Mouse (Mus musculus): ENCODE measurements at regions not wholly inside any gene's neighbourhood (a gene's known extent, or its start where the extent isn't known, plus 50 kb on each side); places are given as distances from the start of the nearest gene placed in this dataset.

DNA sequence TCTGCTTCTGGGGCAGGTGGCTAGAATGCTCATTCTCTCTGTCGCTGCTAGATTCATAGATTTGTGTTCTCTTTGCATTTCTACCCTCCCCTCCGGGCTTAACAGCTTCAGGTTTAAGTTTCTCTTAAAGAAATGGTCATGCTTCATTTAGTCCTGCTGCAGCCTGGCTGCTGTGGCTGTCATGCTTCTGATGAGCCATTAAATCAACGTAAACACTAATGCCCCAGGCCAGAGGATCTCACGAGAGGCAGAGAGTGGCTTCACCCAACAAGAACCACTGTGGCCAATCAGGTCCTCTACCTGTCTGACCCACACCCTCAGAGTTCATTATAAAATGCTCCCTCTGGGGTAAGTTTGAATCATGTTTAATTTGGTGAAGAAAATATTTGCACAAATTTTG lies 173.0 kb upstream of the Zbtb20 start:
- DNase-seq (ENCODE audit: extremely low spot score in 1 of 2, low spot score in 1 of 2), result no peak

DNA sequence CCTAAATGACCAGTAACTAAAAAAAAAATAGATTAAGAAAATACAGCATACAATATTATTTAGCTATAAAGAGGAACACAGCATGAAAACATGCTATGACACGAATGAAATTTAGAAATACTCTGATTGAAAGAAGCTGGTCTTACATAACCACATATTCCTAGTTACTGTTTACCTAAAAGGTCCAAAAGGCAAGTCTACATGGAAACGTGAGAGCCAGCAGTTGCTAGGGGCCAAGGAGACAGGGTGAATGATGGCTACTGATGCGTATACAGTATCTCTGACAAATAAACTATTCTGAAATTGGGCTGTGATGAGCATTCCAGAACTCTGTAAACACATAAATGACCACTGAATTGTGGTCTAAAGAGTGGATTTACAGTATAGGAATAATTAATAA lies 194.5 kb upstream of the Zbtb20 start:
- DNase-seq (ENCODE audit: extremely low spot score in 1 of 2, low spot score in 1 of 2), result no peak

DNA sequence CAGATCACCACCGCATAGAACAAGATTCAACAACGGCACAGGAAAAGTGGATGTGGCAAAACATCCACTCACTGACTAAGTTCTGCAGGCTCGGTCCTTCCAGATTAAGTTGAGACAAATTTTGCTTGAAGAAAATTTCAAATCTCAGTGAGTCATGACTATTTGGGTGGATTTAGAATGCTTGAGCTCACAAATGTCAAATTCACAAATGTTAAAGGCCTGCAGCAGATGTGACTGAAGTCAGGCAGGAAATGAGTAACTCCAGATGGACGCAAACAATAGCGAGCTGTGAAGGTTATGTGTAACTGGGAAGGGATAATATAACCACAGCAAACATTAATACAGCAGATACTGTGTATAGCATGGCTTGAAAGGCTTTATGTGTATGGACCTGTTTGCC lies 198.5 kb upstream of the Zbtb20 start:
- DNase-seq (ENCODE audit: extremely low spot score in 1 of 2, low spot score in 1 of 2), result no peak

DNA sequence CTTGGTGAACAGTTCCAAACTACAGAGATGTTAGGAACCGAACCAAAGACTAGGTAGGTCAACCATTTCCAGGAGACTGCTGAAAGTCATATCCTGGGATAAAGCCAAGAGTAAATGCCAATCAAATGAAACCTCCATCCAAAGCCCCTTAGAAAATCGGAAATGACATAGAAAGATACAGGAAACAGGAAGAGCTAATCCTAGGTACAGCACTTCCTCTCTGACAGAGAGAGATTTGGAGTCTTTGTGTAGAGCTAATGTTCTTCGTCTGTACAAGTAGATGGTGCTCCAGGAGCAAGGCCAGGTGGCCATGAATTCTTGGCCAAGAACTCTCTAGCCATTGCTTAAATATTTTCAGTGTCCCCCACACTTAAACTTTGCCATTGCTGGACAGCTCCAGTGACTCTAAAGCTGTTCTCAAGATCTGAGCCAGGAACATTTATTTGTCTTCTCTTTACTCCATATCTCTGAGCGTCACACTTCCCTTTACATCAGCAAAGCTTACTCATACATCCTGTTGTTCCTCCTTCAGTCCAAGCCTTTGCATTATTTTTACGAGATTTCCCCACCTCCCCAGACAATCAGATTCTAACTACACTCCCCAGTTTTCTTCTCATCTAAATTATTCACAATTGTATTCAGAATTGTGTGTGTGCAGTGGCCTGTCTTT lies 199.1 kb upstream of the Zbtb20 start:
- DNase-seq (ENCODE audit: extremely low spot score in 1 of 2, low spot score in 1 of 2), result no peak

DNA sequence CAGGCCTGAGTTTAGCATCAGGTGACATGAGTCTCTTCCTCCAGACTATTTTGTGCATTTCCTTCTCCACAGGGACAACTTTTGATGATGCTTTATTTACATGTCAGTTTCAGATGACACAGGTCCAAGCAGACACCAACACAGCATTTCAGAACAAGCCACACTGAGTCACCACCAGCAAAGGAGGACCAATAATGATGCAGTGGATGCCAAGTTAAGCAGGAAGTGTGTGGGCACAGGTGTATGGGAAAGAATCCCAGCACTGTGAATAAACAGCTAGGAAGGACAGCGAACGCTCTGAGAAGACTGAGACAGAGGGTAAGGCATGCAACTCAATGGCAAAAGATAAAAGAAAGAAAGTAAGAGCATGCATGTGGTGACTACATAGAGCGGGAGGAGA lies 200.7 kb upstream of the Zbtb20 start:
- no peak for DNase-seq (ENCODE audit: extremely low spot score in 1 of 2, low spot score in 1 of 2)

DNA sequence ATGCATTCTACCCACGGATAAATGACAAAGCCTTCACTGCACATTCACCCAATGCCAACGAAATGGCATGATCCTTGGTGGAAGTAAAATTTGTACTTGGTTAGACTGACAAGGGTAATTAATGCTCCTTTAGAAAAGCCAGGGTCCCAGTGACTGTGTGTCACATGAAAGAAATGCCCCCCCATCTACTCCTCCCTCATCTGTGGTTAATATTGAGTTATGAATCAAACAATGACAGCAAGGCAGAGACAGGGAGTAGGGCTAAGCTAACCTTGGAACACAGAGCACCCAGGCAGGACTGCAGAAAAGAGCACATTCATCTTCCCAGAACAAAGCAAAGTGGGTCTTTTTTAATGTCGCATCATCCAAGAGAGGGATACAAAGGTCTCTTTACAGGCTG lies 209.1 kb upstream of the Zbtb20 start:
- DNase-seq (ENCODE audit: extremely low spot score in 1 of 2, low spot score in 1 of 2), result no peak

DNA sequence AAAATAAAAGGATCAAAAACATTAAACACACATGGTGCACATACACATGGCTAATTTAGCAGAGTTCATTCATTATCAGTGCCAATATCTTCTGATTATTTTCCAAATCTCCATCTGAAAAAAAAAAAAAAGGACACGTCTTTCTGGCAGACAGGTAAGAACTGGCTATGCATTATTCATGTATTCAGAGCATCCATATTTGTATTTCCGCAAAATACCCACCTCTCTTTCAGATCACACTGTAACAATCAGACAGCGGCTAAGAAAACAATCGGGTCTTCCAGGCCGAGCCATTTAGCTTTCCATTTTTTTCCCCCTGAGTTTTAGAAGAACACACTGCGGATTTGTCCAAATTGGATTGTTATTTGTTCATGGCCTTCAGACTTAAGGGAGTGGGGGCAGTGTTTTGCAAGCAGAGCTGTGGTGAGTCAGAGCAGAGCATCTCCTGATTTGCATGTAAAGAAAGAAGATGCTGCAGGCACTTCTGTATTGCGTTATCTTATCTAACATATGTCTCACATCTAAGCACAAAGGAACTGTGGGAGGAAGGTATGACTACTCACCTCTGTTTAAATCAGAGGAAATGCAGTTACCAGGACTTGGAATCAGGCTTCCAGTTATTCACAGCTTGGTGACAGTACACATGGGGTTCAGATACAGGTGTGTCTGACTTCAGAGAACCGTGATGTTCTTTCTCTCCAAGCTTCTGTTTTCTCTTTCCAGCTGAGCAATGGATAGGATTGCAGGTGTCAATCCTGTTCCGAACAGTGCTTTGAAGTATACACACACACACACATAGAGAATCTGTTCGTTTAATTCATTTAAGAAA lies 223.6 kb upstream of the Zbtb20 start:
- DNase-seq (ENCODE audit: extremely low spot score in 1 of 2, low spot score in 1 of 2), result no peak

DNA sequence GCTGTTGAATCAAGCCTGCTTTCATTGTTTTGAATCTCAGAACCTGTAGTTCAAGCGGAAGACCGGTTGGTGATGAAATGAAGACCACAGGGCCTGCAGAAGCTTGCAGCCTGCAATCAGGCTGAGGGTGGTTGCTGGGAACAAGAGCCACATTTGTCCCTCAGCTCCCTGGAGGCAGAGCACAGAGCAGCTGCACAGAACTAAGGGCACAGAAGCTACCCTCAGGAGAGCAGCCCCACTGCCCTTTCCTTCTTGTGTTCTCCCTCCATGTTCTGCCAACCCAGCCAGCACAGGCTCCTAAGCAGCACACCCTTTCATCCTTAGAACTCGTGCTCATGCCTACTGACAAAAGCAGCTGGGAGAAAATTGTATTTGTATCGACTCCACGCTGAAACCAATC lies 225.9 kb upstream of the Zbtb20 start:
- DNase-seq (ENCODE audit: extremely low spot score in 1 of 2, low spot score in 1 of 2), result no peak

DNA sequence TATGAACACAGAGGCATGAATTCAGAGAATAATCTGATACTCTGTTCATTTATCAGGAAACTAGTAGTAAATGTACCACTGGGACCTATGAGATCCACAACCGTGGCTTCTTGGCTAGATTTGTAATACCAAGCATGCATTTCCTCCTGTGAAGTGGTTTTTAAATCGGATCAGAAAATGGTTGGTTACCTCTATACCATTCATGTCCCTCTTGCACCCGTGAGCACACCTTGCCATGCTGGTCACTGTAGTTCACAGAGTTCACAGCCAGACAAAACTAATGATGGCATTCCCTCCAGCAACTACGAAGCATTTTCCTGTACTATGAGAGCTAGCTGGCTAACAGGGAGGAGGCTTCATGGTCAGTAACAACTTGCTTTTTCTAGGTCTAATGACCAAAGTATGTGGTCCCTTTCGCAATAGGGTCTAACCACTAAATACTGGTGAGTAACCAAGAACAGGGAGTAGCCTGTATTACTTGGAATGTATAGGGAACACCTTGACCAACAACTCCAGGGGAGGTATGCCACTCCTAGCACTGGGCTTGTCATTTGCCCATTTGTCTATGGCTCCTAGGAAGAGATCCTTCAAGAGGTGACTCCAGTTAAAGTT lies 227.0 kb upstream of the Zbtb20 start:
- no peak for DNase-seq (ENCODE audit: extremely low spot score in 1 of 2, low spot score in 1 of 2)

DNA sequence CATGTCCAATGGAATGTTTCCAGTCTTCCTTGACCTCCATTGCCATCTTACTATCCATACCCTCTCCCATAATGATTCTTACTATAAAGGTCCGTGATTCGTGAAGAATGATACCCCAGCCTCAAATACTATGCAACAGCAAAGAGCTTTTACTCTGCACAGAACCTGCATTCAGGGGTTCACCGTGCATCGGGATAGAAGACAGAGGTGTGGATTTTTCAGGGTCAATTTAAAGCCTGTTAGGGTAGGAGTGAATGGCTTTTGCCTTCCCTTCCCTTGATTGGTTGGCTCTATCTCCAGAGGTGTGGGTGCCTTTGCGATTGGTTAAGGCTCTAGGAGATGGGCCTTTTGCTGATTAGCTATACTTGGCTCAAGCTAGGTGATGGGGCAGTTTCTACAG lies 227.9 kb upstream of the Zbtb20 start:
- no peak for DNase-seq (ENCODE audit: extremely low spot score in 1 of 2, low spot score in 1 of 2)

DNA sequence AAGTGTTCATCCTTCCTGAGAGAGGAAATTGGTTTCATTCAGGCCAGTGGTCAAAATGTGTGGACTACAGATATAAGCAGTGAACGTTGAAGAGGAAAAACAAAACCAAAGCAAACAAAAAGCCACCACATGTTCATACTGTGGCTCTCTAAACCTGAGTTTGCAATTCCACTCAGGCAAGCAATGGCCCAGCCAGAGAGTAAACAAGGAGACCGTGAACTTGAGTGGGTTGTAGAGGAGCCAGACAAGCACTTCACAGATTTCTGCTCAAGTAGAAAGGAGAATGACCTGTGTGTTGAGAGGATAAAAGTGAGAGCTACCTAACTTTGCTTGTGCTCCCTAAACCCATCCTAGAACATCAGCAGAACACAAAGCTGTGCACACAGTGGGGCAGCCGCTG lies 239.9 kb upstream of the Zbtb20 start:
- DNase-seq (ENCODE audit: extremely low spot score in 1 of 2, low spot score in 1 of 2), result no peak

DNA sequence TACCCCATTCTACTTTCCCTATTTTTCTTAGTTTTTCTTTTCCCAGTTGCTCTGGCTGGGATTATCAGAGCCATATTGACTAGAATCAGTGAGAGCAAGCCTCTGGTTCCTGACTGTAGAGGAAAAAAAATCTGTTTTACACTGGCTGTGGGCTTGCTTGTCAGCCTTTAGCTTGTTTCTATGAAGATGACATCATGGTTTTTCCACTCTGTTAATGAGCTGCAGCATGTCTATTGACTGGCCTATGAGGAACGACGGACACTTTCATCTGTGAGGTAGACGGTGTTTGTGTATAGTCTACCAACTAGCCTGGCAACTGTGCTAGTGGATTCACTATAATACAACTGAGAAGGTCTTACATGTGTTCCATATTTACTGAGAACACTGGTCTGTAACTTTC lies 248.0 kb upstream of the Zbtb20 start:
- DNase-seq (ENCODE audit: extremely low spot score in 1 of 2, low spot score in 1 of 2), result no peak

DNA sequence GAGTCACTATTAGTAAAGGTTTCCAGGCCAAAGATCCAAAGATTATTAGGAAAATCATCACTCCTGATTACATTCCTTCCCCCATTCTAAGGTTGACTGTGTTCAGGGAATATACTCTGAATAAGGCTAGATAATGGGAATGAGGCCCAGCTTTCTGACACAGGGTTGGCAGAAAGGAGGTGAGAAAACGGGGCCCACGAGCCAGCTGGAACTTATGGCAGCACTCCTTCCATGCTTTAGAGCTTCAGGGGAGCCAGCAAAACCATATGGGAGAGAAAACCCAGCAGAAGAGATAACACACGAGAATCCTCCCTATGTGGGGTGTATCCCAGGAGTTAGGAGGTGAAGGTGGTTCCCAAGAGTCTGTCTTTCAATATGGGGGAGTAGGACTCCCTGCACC lies 259.8 kb upstream of the Zbtb20 start:
- DNase-seq (ENCODE audit: extremely low spot score in 1 of 2, low spot score in 1 of 2), result peak; percentile 34 to 53

DNA sequence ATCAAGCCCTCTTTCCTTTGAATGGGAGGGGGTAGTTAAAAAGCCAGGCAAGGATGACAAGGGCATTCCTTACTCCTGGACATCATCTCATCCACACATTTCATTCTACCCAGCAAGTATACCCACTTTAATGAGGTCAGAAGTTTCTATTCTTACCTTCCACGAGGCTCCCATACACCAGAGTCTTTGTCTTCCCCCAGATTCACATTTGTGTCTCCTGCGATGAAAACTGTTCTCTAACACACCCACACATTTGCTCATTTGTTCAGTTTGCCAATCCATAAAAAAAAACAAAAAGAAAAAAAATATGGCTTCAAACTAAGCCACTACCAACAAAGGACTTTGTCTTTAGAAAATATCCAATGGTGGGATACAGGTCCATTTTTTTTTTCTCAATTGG lies 263.7 kb upstream of the Zbtb20 start:
- no peak for DNase-seq (ENCODE audit: extremely low spot score in 1 of 2, low spot score in 1 of 2)

DNA sequence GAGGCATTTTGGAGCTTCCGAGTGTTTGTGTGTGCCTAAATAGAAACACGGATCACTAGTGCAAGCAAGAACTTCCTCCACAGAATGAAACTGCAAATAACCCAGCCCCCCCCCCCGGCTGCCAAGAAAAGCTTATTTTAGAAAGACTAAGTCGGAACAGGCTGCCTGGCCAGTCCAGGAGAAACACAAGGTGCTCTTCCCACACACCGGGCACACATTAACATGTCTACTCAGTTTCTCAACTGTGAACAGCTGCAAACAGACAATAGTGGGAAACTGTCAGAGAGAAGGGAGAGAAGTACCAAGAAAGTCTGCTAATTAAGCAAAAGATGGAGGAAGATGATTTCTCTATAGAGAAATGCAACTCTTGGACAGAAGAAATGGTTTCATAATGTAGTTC lies 267.3 kb upstream of the Zbtb20 start:
- DNase-seq (ENCODE audit: extremely low spot score in 1 of 2, low spot score in 1 of 2), result no peak

DNA sequence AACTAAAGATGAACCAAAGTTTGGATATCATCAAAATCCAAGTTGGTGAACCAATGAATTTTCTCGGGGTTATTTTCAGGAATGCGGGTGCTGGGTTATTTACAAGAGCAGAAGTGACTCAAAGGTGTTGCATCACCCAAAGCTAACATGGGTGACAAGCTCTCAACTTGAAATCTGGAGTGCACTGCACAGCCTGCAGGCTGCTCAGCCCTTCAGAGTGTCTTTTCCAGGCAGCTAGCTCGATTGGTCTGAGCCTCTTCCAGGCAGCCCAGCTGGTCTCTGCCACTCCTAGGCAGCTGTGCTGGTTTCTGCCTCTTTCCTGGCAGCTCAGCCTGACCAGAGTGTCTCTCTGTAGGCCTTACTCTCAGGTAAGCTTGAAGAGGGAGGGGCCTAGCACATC lies 251.9 kb upstream of the Gap43 start:
- no peak for DNase-seq (ENCODE audit: extremely low spot score in 1 of 2, low spot score in 1 of 2)

DNA sequence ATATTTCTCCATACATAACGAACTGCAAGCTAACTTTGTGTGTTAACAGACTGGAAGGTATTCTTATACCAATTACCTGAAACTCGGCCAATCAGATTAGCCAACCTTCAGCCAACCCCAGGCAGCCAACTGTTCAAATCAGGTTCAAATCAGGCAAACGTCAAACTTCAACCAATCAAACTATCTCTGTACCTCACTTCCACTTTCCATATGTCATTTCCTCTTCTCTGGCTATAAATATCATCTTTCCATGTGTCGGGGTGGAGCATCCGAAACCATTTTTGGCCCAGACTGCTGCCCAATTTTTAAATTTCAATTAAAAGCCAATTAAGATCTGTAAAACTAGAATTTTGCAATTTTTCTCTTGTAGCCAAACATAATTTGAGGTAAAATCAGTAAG lies 251.1 kb upstream of the Gap43 start:
- no peak for DNase-seq (ENCODE audit: extremely low spot score in 1 of 2, low spot score in 1 of 2)

DNA sequence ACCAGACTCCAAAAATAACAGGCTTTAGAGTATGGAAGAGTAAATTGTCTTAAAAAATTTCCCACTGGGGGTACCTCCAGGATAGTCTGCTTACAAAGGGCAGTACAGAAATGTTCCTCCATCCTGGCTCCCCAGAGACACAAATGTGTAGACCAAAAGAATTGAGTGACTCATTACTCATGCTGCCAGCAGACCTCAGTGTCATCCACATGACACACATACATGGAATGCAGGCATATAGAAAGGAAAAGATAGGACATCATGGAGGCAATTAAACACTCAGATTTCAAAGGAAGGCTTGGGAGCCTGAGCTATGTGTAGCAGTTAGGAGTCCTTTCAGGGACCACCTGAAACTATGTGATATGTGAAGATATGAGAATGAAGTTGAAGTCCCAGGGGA lies 245.7 kb upstream of the Gap43 start:
- DNase-seq (ENCODE audit: extremely low spot score in 1 of 2, low spot score in 1 of 2), result no peak

DNA sequence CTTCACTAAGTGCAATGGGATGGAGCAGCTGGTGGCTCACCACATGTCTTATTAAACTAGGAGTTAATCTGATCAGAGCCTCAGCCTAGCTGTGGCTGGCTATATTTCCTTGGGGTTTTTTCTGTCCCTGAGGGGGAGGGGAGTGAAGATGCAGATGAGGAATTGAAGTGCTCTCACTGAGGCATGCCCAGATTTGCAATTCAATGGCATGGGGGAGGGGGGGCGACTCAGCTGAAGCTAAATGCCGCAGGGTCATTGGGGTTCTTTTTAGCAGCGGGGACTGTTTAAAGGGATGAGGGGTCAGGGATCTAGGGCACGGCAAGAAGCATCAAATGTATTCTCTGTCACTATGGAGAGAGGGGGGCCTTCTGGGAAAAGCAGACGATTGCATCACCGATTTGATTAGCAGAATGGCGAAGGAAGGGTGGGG lies 235.1 kb upstream of the Gap43 start:
- DNase-seq (ENCODE audit: extremely low spot score in 1 of 2, low spot score in 1 of 2), result no peak

DNA sequence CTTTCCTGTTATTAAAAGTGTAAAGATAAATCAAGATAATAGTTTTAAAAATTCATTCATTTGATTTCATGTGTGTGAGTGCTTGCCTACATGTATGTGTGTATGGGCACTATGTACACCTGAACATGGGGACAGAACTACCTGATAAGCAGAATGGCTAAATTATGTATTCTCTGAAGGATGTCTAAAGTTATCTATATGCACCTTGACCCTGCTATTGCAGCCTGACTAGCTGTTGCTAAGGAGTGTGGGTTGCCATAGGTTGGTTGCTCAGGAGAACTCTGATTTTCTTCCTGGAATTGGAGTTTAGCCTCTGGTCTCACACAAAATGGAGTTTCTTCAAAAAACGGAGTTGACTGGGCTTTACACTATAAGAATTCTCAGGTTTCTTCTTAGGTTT lies 234.5 kb upstream of the Gap43 start:
- DNase-seq (ENCODE audit: extremely low spot score in 1 of 2, low spot score in 1 of 2), result no peak

DNA sequence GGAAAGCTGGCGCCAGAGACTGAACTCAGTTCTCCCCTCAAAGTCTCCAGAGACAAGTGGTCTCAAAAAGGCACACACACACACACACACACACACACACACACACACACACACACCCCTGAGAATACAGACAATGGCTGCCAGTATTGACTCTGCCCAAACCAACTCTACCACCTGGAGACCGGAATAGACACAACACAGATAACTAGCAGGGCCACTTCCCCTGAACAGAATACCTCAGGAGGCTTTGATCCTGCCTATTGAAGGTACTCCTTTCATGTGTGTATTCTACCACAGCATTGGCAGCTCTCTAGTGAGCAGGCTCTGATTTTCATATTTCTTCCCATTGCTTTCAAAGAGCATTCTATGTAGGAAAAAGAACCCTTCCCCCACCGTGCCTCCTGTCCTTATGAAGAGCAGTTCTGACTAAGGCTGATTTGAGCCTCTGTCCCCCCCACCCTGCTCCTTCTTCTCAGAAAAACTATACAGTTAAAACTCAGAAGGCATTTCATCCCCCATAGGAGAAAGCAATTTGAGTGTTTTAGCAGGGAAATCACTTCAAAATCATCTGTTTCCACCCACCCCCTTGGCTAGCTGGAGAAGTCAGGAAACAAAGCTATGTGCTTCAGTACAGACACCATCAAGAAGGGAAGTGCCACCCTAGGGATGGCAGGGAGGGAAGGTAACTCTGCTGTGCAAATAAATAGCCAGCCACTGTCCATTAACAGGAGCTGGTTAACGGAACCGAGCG lies 230.0 kb upstream of the Gap43 start:
- DNase-seq (ENCODE audit: extremely low spot score in 1 of 2, low spot score in 1 of 2), result no peak

Data from layer of hippocampus, postnatal 25 days (tissue).